Mouse (Mus musculus): ENCODE results near the gene Cdh20.

Gene Cdh20

GRCm38 (mm10) chr1:104768371-104769249 lies at the start of gene Cdh20:
TSS of gene Cdh20 (plus strand) at chr1:104768529.
- peak; percentile 39 for DNase-seq (ENCODE audit: low spot score)

- no peak for DNase-seq (ENCODE audit: low spot score)
These were observed 21.5 kb upstream of the Cdh20 start for GRCm38 (mm10) chr1:104746816-104747215.

- no peak for DNase-seq (ENCODE audit: low spot score)
These were observed 20.9 kb upstream of the Cdh20 start for GRCm38 (mm10) chr1:104747438-104747837.

- no peak for DNase-seq (ENCODE audit: low spot score)
These were observed 13.8 kb upstream of the Cdh20 start for GRCm38 (mm10) chr1:104754483-104754882.

- DNase-seq (ENCODE audit: low spot score) = no peak
These were observed 12.4 kb upstream of the Cdh20 start for GRCm38 (mm10) chr1:104755896-104756295.

GRCm38 (mm10) chr1:104769250-104769607 lies 900 bp downstream of the Cdh20 start:
- no peak for DNase-seq (ENCODE audit: low spot score)

GRCm38 (mm10) chr1:104771937-104772336 lies 3.6 kb downstream of the Cdh20 start:
- DNase-seq (ENCODE audit: low spot score) = no peak

- no peak for DNase-seq (ENCODE audit: low spot score)
These were observed 4.9 kb downstream of the Cdh20 start for GRCm38 (mm10) chr1:104773207-104773606.

GRCm38 (mm10) chr1:104793488-104793887 lies 25.2 kb downstream of the Cdh20 start:
- no peak for DNase-seq (ENCODE audit: low spot score)

GRCm38 (mm10) chr1:104796146-104796545 lies 27.8 kb downstream of the Cdh20 start:
- no peak for DNase-seq (ENCODE audit: low spot score)

GRCm38 (mm10) chr1:104797139-104797538 lies 28.8 kb downstream of the Cdh20 start:
- DNase-seq (ENCODE audit: low spot score) = no peak

GRCm38 (mm10) chr1:104804746-104805145 lies 36.4 kb downstream of the Cdh20 start:
- DNase-seq (ENCODE audit: low spot score) = no peak

- DNase-seq (ENCODE audit: low spot score) = no peak
These were observed 38.9 kb downstream of the Cdh20 start for GRCm38 (mm10) chr1:104807214-104807613.

- DNase-seq (ENCODE audit: low spot score) = no peak
These were observed 49.2 kb downstream of the Cdh20 start for GRCm38 (mm10) chr1:104817510-104817909.

- DNase-seq (ENCODE audit: low spot score) = no peak
These were observed 59.8 kb downstream of the Cdh20 start for GRCm38 (mm10) chr1:104828106-104828505.

GRCm38 (mm10) chr1:104838206-104838915 lies 70.0 kb downstream of the Cdh20 start:
- no peak for DNase-seq (ENCODE audit: low spot score)

GRCm38 (mm10) chr1:104839051-104839450 lies 70.7 kb downstream of the Cdh20 start:
- DNase-seq (ENCODE audit: low spot score) = no peak

GRCm38 (mm10) chr1:104848256-104848919 lies 80.1 kb downstream of the Cdh20 start:
- DNase-seq (ENCODE audit: low spot score) = no peak

- no peak for DNase-seq (ENCODE audit: low spot score)
These were observed 80.6 kb downstream of the Cdh20 start for GRCm38 (mm10) chr1:104848920-104849272.

GRCm38 (mm10) chr1:104877384-104877783 lies 109.1 kb downstream of the Cdh20 start:
- DNase-seq (ENCODE audit: low spot score) = no peak

GRCm38 (mm10) chr1:104901815-104902214 lies 133.5 kb downstream of the Cdh20 start:
- DNase-seq (ENCODE audit: low spot score) = no peak

- no peak for DNase-seq (ENCODE audit: low spot score)
These were observed 135.1 kb downstream of the Cdh20 start for GRCm38 (mm10) chr1:104903409-104903808.

- no peak for DNase-seq (ENCODE audit: low spot score)
These were observed 144.1 kb downstream of the Cdh20 start for GRCm38 (mm10) chr1:104912407-104912806.
